Mouse (Mus musculus): Measurements from ENCODE around the gene Olfr1246.
"Not testable (repeated sequence)": the region's sequence is repeated elsewhere in the genome, so short reads cannot be mapped to it uniquely, and the experiment has no call there.

DNA sequence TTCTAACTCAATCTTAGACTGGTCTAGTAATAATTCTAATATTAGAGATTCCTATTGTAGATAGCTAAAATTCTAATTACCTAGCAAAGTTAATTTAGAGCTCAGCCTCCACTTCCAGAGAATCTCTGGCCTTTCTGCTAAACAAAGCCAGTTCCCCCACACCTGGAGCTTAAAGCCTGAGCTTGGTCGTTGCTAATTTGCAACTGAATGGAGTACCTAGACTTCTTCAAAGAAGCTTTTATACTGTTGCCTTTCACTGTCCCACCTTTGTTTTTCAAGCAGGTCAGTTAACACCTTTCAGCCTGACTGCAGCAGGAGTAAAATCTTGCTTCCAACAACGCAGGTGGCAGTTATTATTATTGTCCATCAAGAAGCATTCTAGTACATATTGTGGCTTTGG is 30.3 kb downstream of the Olfr1246 start:
- TF ChIP-seq CTCF, EP300 (IDR thresholded peaks at IDR 0.05): not testable (repeated sequence)
